Mouse (Mus musculus) embryonic facial prominence, embryonic 14.5 days (tissue): ENCODE measurements around the gene Zfhx3. TPM values are rescaled to one million over a fixed set of nuclear protein-coding genes. Genes with fewer than 3 reads are reported as not detected.

Experiments used
- ATAC-seq: fragments of 200-750 bp; cut with Nextera tagmentation; 2 replicates; pipeline ENCODE4 v1.8.0; 2017; ENCODE audit warnings: low read depth, moderate number of reproducible peaks, moderate TSS enrichment
- DNase-seq: peaks from one replicate; pipeline ENCODE4 v3.0.0-alpha.2; 2015; ENCODE audit warnings: low spot score
- H3K27ac ChIP-seq: fragments of 300-500 bp; sonication (generic); replicated peaks from 2 replicates; pipeline ENCODE4 v1.5.1; 2014; ENCODE audit warnings: low read depth, mild to moderate bottlenecking, low read length, moderate library complexity
- H3K27me3 ChIP-seq: fragments of 300-500 bp; sonication (generic); replicated peaks from 2 replicates; pipeline ENCODE4 v1.6.1; 2014; ENCODE audit warnings: low read length; ENCODE audit not compliant: control insufficient read depth, insufficient read depth
- H3K36me3 ChIP-seq: fragments of 300-500 bp; sonication (generic); 2 replicates; pipeline ENCODE4 v1.6.1; 2014; ENCODE audit warnings: low read length, mixed read lengths; ENCODE audit not compliant: control insufficient read depth, insufficient read depth
- H3K4me1 ChIP-seq: fragments of 300-500 bp; sonication (generic); 2 replicates; pipeline ENCODE4 v1.6.1; 2014; ENCODE audit warnings: antibody characterized with exemption, low read length; ENCODE audit not compliant: control insufficient read depth, insufficient read depth
- H3K4me2 ChIP-seq: fragments of 300-500 bp; sonication (generic); 2 replicates; pipeline ENCODE4 v1.6.1; 2014; ENCODE audit warnings: low read depth, mild to moderate bottlenecking, low read length, moderate library complexity, mixed read lengths
- H3K4me3 ChIP-seq: fragments of 300-500 bp; sonication (generic); 2 replicates; pipeline ENCODE4 v1.5.1; 2014; ENCODE audit warnings: low read depth, mild to moderate bottlenecking, low read length
- H3K9ac ChIP-seq: fragments of 300-500 bp; sonication (generic); 2 replicates; pipeline ENCODE4 v1.6.1; 2014; ENCODE audit warnings: low read depth, mild to moderate bottlenecking, low read length, moderate library complexity, mixed read lengths
- H3K9me3 ChIP-seq: fragments of 300-500 bp; sonication (generic); 2 replicates; pipeline ENCODE4 v1.6.1; 2016; ENCODE audit warnings: low read length; ENCODE audit not compliant: control insufficient read depth
- WGBS: fragments of 180-500 bp; shearing (Covaris S2); extraction: QIAGEN DNeasy Blood & Tissue Kit; methylation state at CpG from one replicate; pipeline ENCODE4 v1.1.7; 2014; 5-methylcytosine and 5-hydroxymethylcytosine counted together
- polyA plus RNA-seq: library from polyadenylated mRNA; unstranded; fragments of >200 nt; fragmentation: Nextera tagmentation; extraction: Ambion mirVana; gene quantifications from 2 replicates; pipeline ENCODE4 v1.2.1, GENCODE M21; 2014

The Zfhx3 gene
- polyA plus RNA-seq, 1 experiment from 2014 or later, result 14.2 TPM

DNA sequence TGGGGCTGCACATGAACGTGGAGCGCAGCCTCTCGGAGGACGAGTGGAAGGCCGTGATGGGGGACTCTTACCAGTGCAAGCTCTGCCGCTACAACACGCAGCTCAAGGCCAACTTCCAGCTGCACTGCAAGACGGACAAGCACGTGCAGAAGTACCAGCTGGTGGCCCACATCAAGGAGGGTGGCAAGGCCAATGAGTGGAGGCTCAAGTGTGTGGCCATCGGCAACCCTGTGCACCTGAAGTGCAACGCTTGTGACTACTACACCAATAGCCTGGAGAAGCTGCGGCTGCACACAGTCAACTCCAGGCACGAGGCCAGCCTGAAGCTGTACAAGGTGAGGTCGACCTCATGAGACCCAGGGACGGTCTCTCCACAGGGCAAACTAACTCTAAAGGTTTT lies 857.9 kb downstream of the Zfhx3 start:
- peaks cover 55% of the 10 kb centered on the region for H3K36me3 ChIP-seq
- peaks cover 5% of the 10 kb centered on the region; the same call in 1 of the 2 replicates for H3K9me3 ChIP-seq
- H3K4me2 ChIP-seq, result no peak overlapping the region
- no peak for DNase-seq
- no peak overlapping the region for H3K4me3 ChIP-seq
- H3K4me1 ChIP-seq, result peaks cover 14% of the 10 kb centered on the region; the same call in 1 of the 2 replicates
- 93% methylated on average over 15 of the region's 15 CpGs for WGBS
- no peak overlapping the region for H3K27ac ChIP-seq
- no peak overlapping the region for H3K9ac ChIP-seq
- no peaks in the 10 kb centered on the region for H3K27me3 ChIP-seq
- no peak for ATAC-seq

DNA sequence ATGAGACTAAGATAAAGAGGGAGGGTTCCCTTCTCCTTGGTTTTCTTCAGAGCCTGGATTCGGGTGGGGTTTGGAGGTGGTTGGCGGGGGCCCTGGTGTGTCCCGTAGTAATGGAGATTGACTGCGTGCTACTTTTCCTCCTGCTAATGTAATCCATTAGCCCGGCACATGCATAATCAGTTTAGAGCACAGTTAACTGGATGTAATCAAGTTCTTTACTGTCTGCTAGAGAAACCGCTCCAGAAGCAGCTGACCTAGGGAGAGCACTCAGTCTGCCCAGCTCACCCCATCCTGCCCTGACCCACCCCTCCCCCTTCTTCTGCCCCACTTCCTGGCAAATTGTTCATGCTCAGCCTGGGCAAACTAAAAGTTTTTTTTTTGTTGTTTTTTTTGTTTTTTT lies 860.6 kb downstream of the Zfhx3 start:
- H3K36me3 ChIP-seq, result peaks cover 54% of the 10 kb centered on the region
- H3K4me1 ChIP-seq, result peaks cover 5% of the 10 kb centered on the region; the same call in 1 of the 2 replicates
- no peak overlapping the region for H3K9ac ChIP-seq
- no peaks in the 10 kb centered on the region for H3K27me3 ChIP-seq
- no peak overlapping the region for H3K27ac ChIP-seq
- no peaks in the 10 kb centered on the region for H3K9me3 ChIP-seq
- H3K4me2 ChIP-seq, result no peak overlapping the region
- DNase-seq (no peak), ATAC-seq (no peak)
- H3K4me3 ChIP-seq, result no peak overlapping the region
- WGBS, result 39% methylated on average over 6 of the region's 6 CpGs

DNA sequence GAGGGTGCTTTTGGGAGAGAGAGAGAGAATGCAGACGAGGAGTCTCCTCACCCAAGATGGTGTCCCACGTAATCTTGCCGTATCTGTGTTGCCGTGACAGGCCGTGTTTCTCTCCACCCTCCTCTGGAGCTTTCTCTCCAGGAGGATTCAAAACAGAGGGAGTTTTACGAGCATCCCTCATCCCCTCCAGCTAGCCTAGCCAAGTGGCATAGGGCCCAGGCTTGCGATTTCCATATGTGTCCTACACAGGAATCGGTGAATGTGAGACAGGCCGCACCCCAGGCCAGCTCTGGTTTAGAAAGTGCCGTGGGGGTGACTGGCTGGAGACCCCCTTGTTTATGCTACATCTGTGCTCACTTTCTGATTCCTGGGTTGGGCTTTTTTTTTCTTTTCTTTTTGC lies 869.2 kb downstream of the Zfhx3 start:
- no peaks in the 10 kb centered on the region for H3K9me3 ChIP-seq
- no peak overlapping the region for H3K4me2 ChIP-seq
- H3K27me3 ChIP-seq, result no peaks in the 10 kb centered on the region
- H3K4me3 ChIP-seq, result no peak overlapping the region
- DNase-seq, result peak; percentile 75
- no peak overlapping the region for H3K9ac ChIP-seq
- H3K4me1 ChIP-seq, result 0 out of 2 replicates have a peak, but pooled peaks cover 6% of the 10 kb centered on the region
- H3K27ac ChIP-seq, result peak overlapping the region; percentile 24; the same call in 1 of the 2 replicates
- H3K36me3 ChIP-seq, result peaks cover 8% of the 10 kb centered on the region; the same call in 1 of the 2 replicates
- 40% methylated on average over 10 of the region's 10 CpGs for WGBS
- ATAC-seq, result 0 out of 2 replicates have a peak, but pooled peaks have one; percentile 31

DNA sequence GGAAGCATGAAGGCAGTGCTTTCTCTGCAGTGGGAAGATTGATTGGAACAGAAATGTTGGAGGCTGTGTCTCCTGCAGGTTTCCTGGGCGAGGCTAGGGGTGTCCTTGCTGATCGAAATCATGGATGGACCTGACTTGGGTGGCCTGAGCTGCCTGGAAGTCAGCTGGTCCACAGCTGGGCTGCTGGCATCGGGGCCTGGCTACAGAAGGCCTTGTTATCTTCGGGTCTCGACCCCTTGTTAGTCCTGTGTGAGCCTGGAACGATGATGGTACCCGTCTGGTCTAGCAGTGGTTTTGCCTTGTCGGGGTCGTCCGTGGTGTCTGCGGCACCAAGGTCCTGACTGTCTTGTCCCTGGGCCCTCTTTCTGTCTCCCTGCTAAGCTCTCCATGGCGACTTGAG lies 870.9 kb downstream of the Zfhx3 start:
- Histone ChIP-seq H3K9ac (no peak overlapping the region), H3K9me3 (no peaks in the 10 kb centered on the region), H3K4me1 (0 out of 2 replicates have a peak, but pooled peaks cover 6% of the 10 kb centered on the region), H3K4me2 (no peak overlapping the region), H3K4me3 (no peak overlapping the region), H3K36me3 (no peaks in the 10 kb centered on the region), H3K27ac (no peak overlapping the region), H3K27me3 (no peaks in the 10 kb centered on the region)
- ATAC-seq (no peak), DNase-seq (no peak)
- 72% methylated on average over 11 of the region's 12 CpGs for WGBS

DNA sequence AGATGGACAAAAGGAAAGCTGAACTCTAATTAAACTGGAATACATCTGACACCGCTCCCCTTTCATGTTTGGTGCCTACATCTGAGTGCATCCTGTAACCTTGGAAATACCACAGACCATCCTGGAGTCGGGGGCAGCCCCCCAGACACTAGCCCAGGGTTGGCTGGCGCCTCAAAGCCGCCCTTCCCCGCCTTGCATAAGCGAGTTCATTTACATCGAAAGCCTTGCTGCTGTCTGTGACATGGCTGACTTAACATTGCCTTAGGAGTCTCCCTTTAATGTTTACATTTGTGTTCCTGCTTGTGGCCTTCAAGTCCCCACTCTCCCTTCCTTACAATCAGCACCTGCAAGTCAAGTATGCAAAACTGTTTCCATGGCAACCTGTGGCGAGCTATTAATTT lies 876.8 kb downstream of the Zfhx3 start:
- H3K9ac ChIP-seq, result peak overlapping the region; percentile 6; the same call in 1 of the 2 replicates
- no peaks in the 10 kb centered on the region for H3K9me3 ChIP-seq
- peaks cover 33% of the 10 kb centered on the region for H3K4me1 ChIP-seq
- WGBS, result 17% methylated on average over 8 of the region's 8 CpGs
- H3K4me2 ChIP-seq, result 0 out of 2 replicates have a peak overlapping the region, but pooled peaks have one; percentile 4
- no peak overlapping the region for H3K27ac ChIP-seq
- H3K4me3 ChIP-seq, result no peak overlapping the region
- no peaks in the 10 kb centered on the region for H3K36me3 ChIP-seq
- DNase-seq, result peak; percentile 31
- ATAC-seq, result no peak
- no peaks in the 10 kb centered on the region for H3K27me3 ChIP-seq

DNA sequence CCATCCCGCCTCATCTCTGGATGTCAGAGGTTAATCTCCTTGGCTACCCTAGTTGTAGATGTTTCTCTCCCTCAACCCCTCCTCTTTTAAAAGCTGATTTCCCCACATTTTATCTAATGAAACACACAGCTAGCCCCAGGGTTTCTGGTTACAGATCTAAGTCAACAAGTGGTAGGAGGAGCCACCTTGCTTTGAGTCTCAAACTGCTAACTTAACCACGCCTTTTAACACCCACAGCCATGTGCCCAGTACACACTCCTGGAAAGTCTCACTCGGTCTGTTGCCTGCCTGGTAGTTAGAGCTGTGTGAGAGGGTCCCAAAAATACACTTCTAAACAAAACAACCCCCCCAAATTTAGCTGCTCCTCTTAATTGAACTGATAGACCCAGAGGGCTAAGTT lies 877.4 kb downstream of the Zfhx3 start:
- H3K4me2 ChIP-seq, result peak overlapping the region; percentile 43; the same call in 1 of the 2 replicates
- no peaks in the 10 kb centered on the region for H3K36me3 ChIP-seq
- 15% methylated on average over 3 of the region's 3 CpGs for WGBS
- H3K27me3 ChIP-seq, result no peaks in the 10 kb centered on the region
- DNase-seq (peak; percentile 77), ATAC-seq (no peak)
- H3K27ac ChIP-seq, result no peak overlapping the region
- H3K4me1 ChIP-seq, result peaks cover 33% of the 10 kb centered on the region
- H3K4me3 ChIP-seq, result no peak overlapping the region
- no peaks in the 10 kb centered on the region for H3K9me3 ChIP-seq
- H3K9ac ChIP-seq, result no peak overlapping the region

DNA sequence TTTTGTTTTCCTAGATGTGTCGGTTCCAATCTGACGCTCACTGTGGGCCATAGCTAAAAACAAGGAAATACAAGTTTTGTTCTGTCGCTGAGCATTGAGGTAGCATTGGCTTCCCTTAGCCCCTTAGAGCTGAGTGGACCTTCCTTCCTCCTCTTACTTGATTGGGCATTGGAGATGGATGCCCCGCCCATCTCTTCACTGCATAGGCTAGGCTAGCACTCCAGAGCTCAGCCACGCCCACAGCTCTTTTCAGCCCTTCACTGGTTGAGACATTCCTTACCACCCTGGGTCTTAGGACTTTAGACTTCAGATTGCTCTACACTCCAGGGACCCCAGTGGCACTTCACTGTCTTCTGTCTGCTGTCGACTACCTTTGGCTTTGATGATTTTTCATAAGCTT lies 878.2 kb downstream of the Zfhx3 start:
- Histone ChIP-seq H3K36me3 (no peaks in the 10 kb centered on the region), H3K27ac (no peak overlapping the region), H3K9me3 (no peaks in the 10 kb centered on the region), H3K4me1 (peaks cover 33% of the 10 kb centered on the region), H3K4me2 (peak overlapping the region; percentile 43), H3K27me3 (no peaks in the 10 kb centered on the region), H3K9ac (no peak overlapping the region), H3K4me3 (no peak overlapping the region)
- 28% methylated on average over 6 of the region's 6 CpGs for WGBS
- ATAC-seq, result peak; percentile 64
- DNase-seq, result peak; percentile 77

DNA sequence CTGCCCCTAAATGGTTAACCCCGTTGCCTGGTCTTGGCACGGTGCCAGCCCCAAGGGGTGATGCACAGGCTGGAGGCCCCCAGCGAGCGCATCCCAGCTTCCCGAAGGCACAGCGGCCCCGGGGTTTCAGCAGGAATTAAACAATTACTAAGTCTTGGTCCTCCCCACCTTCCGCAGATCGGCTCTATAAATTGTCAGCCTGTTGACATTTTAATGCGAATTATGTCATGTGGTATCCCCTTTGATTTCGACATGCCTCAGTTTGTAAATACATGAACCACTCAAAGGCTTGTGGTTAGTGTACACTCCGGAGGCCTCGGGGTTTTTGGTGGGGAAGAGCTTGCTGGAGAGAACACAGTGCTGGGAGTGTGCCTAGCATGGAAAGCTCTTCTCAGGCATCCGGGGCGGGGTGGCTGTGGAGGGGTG lies 880.4 kb downstream of the Zfhx3 start:
- DNase-seq (peak; percentile 90), ATAC-seq (peak; percentile 84)
- no peaks in the 10 kb centered on the region for H3K9me3 ChIP-seq
- H3K9ac ChIP-seq, result no peak overlapping the region
- no peaks in the 10 kb centered on the region for H3K36me3 ChIP-seq
- WGBS, result 30% methylated on average over 15 of the region's 15 CpGs
- H3K4me2 ChIP-seq, result peak overlapping the region; percentile 39
- H3K27me3 ChIP-seq, result no peaks in the 10 kb centered on the region
- H3K4me3 ChIP-seq, result no peak overlapping the region
- H3K27ac ChIP-seq, result no peak overlapping the region
- H3K4me1 ChIP-seq, result peaks cover 33% of the 10 kb centered on the region

DNA sequence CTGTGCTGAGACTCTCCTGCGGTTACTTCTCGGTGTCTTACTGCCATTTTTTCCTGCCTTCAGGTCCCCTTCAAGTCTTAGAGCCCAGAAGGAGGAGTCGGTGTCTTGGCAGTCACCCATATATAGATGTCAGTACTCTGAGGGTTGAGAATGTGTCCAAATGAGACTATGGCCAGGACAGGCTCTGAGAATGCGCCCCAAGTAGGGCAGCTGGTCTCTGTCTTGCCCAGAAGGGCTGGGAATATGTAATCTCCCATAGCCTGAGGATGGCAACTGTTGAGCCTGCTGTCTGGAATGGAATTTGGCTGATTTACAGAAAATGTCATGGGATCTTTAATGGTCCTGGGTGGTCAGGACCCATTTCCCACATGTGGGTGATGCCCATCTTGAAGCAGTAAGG lies 881.6 kb downstream of the Zfhx3 start:
- Histone ChIP-seq H3K9me3 (no peaks in the 10 kb centered on the region), H3K27ac (no peak overlapping the region), H3K27me3 (no peaks in the 10 kb centered on the region), H3K4me3 (no peak overlapping the region), H3K9ac (no peak overlapping the region), H3K36me3 (no peaks in the 10 kb centered on the region), H3K4me1 (peaks cover 33% of the 10 kb centered on the region), H3K4me2 (no peak overlapping the region)
- DNase-seq (no peak), ATAC-seq (no peak)
- WGBS, result 87% methylated on average over 4 of the region's 4 CpGs
